Mouse (Mus musculus) lung, embryonic 15.5 days (tissue): ENCODE data around the gene Exoc4. TPM values are rescaled to one million over a fixed set of nuclear protein-coding genes. Genes with fewer than 3 reads are reported as not detected.

Experiments
- ATAC-seq: fragments of 200-750 bp; cut with Nextera tagmentation; 2 replicates; pipeline ENCODE4 v1.8.0; 2017; ENCODE audit warnings: moderate number of reproducible peaks, borderline replicate concordance; ENCODE audit not compliant: low FRiP score, low TSS enrichment; ENCODE audit errors: extremely low read depth
- H3K27ac ChIP-seq: fragments of 300-500 bp; sonication (generic); 2 replicates; pipeline ENCODE4 v1.5.1; 2015; ENCODE audit warnings: moderate library complexity, mild to moderate bottlenecking, inconsistent platforms
- H3K27me3 ChIP-seq: fragments of 300-500 bp; sonication (generic); 2 replicates; pipeline ENCODE4 v1.6.1; 2015; ENCODE audit warnings: inconsistent platforms
- H3K36me3 ChIP-seq: fragments of 300-500 bp; sonication (generic); 2 replicates; pipeline ENCODE4 v1.6.1; 2015; ENCODE audit warnings: inconsistent platforms
- H3K4me1 ChIP-seq: fragments of 300-500 bp; sonication (generic); 2 replicates; pipeline ENCODE4 v1.6.1; 2015; ENCODE audit warnings: inconsistent platforms
- H3K4me2 ChIP-seq: fragments of 300-500 bp; sonication (generic); 2 replicates; pipeline ENCODE4 v1.6.1; 2015; ENCODE audit warnings: inconsistent platforms, mild to moderate bottlenecking, moderate library complexity
- H3K4me3 ChIP-seq: fragments of 300-500 bp; sonication (generic); 2 replicates; pipeline ENCODE4 v1.5.1; 2015; ENCODE audit warnings: mild to moderate bottlenecking, inconsistent platforms
- H3K9ac ChIP-seq: fragments of 300-500 bp; sonication (generic); 2 replicates; pipeline ENCODE4 v1.6.1; 2015; ENCODE audit warnings: inconsistent platforms
- H3K9me3 ChIP-seq: fragments of 300-500 bp; sonication (generic); 2 replicates; pipeline ENCODE4 v1.6.1; 2016; ENCODE audit warnings: inconsistent platforms
- WGBS: fragments of 180-500 bp; shearing (Covaris S2); methylation state at CpG from one replicate; pipeline ENCODE4 v1.1.7; 2015; 5-methylcytosine and 5-hydroxymethylcytosine counted together
- polyA plus RNA-seq: library from polyadenylated mRNA; unstranded; fragments of >200 nt; fragmentation: Nextera tagmentation; extraction: Ambion mirVana; gene quantifications from 2 replicates; pipeline ENCODE4 v1.2.1, GENCODE M21; 2015

Exoc4 gene
- polyA plus RNA-seq, 1 experiment from 2014 or later, result 40.8 TPM

DNA sequence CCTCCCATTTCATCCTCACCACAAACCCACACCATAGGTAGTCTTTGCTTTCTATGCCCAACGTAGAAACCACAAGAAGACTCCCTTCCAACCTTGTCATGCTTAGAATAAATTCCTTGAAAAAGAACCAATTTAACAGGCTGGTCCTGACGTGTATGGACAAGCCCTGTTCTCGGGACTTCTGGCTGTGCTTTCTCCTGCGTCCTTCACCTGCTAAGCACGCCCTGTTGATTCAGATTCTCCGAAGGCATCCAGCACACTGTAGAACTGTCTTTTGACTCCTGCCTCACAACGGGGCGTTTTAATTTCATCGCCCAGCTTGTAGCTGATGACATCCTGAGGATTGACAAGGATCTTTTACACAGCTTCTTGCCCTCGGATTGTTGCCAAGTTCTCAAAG is 727.7 kb downstream of the Exoc4 start:
- Histone ChIP-seq H3K27me3 (no peaks in the 10 kb centered on the region), H3K36me3 (no peaks in the 10 kb centered on the region), H3K9me3 (no peaks in the 10 kb centered on the region), H3K27ac (no peak overlapping the region), H3K4me1 (no peaks in the 10 kb centered on the region), H3K4me3 (no peak overlapping the region), H3K9ac (no peak overlapping the region), H3K4me2 (no peak overlapping the region)
- 80% methylated on average over 10 of the region's 10 CpGs for WGBS
- no peak for ATAC-seq

DNA sequence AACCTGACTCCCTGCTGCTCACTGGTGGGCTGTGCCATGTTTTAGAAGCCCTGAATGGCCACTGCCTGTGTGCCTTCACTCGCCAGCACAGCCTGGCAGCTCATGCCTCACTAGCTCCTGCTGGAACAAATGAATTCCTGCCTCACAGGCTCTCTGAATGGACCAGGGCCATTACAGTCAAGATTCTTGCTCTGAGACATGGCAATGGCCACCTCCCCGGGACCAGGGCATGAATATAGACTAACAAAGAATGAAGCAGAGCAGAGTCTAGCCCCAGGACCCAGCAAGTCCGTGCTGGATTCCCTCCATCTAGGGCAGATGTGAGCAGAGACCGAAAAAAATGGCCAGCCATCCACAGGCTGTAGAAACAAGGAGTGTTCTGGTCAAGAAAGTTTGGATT is 728.6 kb downstream of the Exoc4 start:
- Histone ChIP-seq H3K27me3 (no peaks in the 10 kb centered on the region), H3K9me3 (no peaks in the 10 kb centered on the region), H3K4me2 (no peak overlapping the region), H3K9ac (no peak overlapping the region), H3K4me3 (no peak overlapping the region), H3K27ac (no peak overlapping the region), H3K4me1 (no peaks in the 10 kb centered on the region), H3K36me3 (no peaks in the 10 kb centered on the region)
- no peak for ATAC-seq
- WGBS, result 78% methylated on average over 4 of the region's 4 CpGs

DNA sequence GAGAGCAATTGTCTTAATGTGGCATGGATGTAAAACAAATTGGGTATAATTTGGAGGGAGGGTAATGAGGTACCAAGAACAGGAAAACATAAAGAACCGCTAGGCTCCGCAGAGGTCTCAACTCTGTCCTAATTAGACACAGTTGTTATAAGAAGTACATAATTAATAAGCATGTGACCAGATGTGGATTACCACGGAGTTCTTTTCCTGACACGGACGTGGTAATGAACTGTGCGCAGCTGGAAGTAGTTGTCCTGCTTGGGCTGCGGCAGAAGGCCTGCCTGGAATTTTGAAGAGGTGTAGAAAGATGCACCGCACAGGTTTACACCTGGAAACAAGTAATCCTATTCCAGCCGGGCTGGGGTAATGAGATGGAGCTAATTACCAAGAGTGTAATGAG is 729.0 kb downstream of the Exoc4 start:
- Histone ChIP-seq H3K9ac (no peak overlapping the region), H3K4me3 (no peak overlapping the region), H3K9me3 (no peaks in the 10 kb centered on the region), H3K4me2 (no peak overlapping the region), H3K27ac (no peak overlapping the region), H3K27me3 (no peaks in the 10 kb centered on the region), H3K4me1 (no peaks in the 10 kb centered on the region), H3K36me3 (no peaks in the 10 kb centered on the region)
- 72% methylated on average over 9 of the region's 9 CpGs for WGBS
- no peak for ATAC-seq

DNA sequence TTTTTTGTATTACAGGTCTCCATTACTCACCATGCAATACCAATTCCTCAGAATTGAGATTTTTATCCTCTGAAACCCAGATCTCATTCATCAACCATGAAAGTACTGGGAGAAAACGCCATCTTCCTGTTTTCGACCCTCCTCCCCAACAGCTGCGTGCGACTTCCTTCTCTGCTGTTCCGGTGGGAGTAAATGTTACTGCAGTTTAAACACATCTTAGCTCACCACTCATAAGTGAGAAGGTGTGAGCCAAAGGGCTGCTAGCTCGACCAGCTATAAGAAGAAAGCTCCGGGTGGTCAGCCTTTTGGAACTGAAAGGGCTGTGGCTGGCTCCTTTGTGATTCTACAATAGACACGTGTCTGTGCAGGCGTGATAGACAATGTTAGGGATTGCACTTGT is 733.8 kb downstream of the Exoc4 start:
- no peak for ATAC-seq
- H3K4me2 ChIP-seq, result no peak overlapping the region
- no peak overlapping the region for H3K4me3 ChIP-seq
- H3K27me3 ChIP-seq, result no peaks in the 10 kb centered on the region
- no peak overlapping the region for H3K27ac ChIP-seq
- H3K36me3 ChIP-seq, result no peaks in the 10 kb centered on the region
- no peaks in the 10 kb centered on the region for H3K9me3 ChIP-seq
- no peak overlapping the region for H3K9ac ChIP-seq
- H3K4me1 ChIP-seq, result no peaks in the 10 kb centered on the region
- 61% methylated on average over 9 of the region's 9 CpGs for WGBS

DNA sequence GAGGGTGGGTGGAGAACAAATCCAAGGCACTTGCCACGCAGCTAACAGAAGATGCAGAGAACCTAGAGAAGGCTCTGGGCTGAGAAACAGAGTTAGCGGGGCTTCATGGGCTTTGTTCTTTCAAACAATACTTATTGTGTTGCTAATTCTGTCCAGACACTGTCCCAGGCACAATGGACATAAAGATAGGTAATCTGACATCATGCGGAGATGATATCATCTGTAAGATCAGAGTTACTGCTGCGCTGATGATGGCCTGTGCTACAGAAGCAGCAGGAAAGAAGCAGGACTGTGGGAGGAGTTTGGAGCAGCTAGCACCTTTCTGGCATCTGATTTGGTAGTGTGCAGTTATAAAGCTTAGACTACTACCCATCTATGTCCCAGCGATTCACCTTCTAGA is 738.2 kb downstream of the Exoc4 start:
- 75% methylated on average over 5 of the region's 5 CpGs for WGBS
- no peak overlapping the region for H3K27ac ChIP-seq
- H3K4me1 ChIP-seq, result no peaks in the 10 kb centered on the region
- no peak overlapping the region for H3K4me2 ChIP-seq
- no peaks in the 10 kb centered on the region for H3K9me3 ChIP-seq
- no peak overlapping the region for H3K9ac ChIP-seq
- no peak overlapping the region for H3K4me3 ChIP-seq
- no peaks in the 10 kb centered on the region for H3K27me3 ChIP-seq
- H3K36me3 ChIP-seq, result no peaks in the 10 kb centered on the region
- ATAC-seq, result no peak

DNA sequence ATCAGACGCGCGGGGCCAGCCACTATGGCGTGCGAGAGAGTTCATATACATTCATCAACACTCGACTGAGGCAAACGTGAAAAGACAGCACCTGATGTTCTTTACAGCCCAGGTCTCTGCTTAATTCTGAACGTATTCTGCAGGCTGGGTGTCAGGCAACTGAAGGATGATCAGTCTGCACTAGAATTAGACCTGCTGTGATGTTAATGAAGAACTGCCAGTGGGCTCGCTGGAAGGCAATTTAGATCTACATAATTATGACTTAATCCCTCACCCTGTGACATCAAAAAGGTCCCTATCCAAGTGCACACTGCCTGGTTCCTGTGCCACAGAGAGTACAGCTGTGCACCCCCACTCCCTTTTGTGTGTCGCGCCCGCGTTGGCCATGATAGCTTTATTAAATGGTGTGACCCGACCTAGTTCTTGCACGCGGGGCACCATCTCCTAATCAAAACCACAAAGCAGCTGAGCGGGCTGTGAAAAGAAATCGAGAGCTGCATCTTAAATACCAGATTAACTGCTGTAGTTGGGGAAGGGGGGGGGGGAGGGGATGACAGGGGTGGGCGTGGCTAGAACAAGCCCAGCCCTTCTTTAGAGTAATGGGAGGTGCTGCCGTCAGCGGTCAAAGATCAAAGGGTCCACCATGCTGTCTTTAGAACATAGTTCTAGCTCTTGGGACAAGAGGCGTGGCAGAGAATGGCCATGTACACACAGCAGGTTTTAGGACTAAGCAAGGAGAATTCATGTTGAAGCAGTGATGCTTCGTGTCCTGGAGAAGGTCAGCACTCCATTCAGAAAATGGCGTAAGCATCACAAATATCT is 743.5 kb downstream of the Exoc4 start:
- ATAC-seq, result no peak
- 56% methylated on average over 24 of the region's 24 CpGs for WGBS
- Histone ChIP-seq H3K27me3 (no peaks in the 10 kb centered on the region), H3K9ac (no peak overlapping the region), H3K36me3 (no peaks in the 10 kb centered on the region), H3K9me3 (no peaks in the 10 kb centered on the region), H3K4me1 (no peaks in the 10 kb centered on the region), H3K4me2 (no peak overlapping the region), H3K4me3 (no peak overlapping the region), H3K27ac (no peak overlapping the region)

DNA sequence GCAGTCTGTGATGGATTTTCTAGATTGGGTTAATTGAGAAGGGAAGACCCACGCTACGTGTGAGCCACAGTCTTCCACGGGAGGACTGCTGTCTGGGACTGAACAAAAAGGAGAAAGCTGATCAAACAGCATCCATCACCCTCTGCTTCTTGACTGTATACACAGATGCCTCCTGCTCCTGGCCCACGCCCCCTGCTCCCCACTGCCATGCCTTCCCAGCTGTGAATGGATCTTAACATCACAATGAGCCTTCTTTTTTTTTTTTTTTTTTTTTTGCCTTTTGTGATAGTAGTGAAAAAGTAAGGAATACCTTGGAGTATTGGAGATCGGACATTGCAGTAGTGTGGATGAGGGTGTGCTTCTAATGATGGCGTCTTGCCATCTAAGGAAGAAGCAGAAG is 745.0 kb downstream of the Exoc4 start:
- Histone ChIP-seq H3K36me3 (no peaks in the 10 kb centered on the region), H3K4me2 (no peak overlapping the region), H3K4me3 (no peak overlapping the region), H3K9me3 (no peaks in the 10 kb centered on the region), H3K27me3 (no peaks in the 10 kb centered on the region), H3K9ac (no peak overlapping the region), H3K27ac (no peak overlapping the region), H3K4me1 (no peaks in the 10 kb centered on the region)
- no peak for ATAC-seq
- 49% methylated on average over 6 of the region's 6 CpGs for WGBS

DNA sequence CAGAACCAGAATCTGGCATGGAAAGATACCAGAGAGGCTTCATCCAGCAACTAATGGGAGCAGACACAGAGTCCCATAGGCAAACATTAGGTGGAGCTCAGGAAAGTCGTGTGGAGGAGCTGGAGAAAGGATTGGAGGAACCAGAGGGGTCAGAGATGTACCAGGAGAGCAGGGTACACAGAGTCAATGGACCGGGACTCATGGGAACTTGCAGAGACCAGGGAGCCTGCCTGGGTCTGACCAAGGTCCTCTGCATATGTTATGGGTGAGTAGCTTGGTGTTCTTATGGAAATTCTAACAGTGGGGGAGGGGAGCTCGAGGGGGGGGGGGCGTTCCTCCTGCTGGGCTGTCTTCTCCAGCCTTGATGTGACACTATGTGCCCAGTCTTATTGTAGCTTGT is 749.7 kb downstream of the Exoc4 start:
- H3K27ac ChIP-seq, result no peak overlapping the region
- H3K4me1 ChIP-seq, result no peaks in the 10 kb centered on the region
- H3K4me3 ChIP-seq, result no peak overlapping the region
- 37% methylated on average over 4 of the region's 4 CpGs for WGBS
- H3K4me2 ChIP-seq, result no peak overlapping the region
- H3K9me3 ChIP-seq, result no peaks in the 10 kb centered on the region
- H3K36me3 ChIP-seq, result no peaks in the 10 kb centered on the region
- ATAC-seq, result no peak
- H3K27me3 ChIP-seq, result no peaks in the 10 kb centered on the region
- no peak overlapping the region for H3K9ac ChIP-seq

DNA sequence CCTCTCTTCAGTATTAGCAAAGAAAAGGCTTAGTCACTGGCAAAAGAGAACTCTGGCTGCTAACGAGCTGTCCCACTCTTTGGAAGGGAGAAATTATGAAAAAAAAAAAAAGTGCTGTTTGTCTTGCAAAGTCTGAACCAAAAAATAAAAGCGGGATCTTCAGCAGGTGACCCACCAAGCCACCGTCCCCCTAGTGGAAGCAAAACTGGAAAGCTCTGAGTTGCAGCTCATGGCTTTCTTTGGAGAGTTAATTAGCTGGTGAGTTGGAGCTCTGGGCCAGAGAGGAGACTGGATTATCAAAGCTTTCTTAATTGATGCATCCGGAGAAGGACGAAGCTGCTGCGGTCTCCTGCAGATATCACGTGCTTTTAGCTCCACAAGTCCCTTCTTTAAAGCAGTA is 750.6 kb downstream of the Exoc4 start:
- H3K9me3 ChIP-seq, result no peaks in the 10 kb centered on the region
- no peak for ATAC-seq
- 32% methylated on average over 7 of the region's 7 CpGs for WGBS

DNA sequence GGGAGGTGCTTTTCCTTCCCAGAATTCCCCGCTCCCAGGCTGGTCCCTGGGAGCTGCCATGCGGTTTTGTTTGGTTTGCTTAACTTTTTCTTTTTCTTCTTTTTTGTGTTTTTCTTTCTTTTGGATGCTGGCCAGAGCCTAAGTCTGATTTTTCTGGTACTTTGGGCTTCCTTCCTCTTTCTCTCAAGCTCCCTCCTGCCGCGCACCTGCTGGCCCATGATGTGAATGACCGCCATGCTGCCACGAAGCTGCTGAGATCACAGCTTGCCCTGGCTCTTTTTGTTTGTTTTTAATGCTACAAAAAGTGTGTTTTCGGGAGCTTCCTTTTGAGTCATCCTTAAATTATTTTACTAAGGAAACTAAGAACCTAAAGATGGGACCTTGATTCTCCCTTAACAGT is 751.8 kb downstream of the Exoc4 start:
- Histone ChIP-seq H3K4me2 (no peak overlapping the region), H3K27me3 (no peaks in the 10 kb centered on the region), H3K9me3 (no peaks in the 10 kb centered on the region), H3K4me1 (no peaks in the 10 kb centered on the region), H3K9ac (no peak overlapping the region), H3K27ac (no peak overlapping the region), H3K36me3 (no peaks in the 10 kb centered on the region), H3K4me3 (no peak overlapping the region)
- ATAC-seq, result no peak
- WGBS, result 81% methylated on average over 7 of the region's 7 CpGs

More for the DNA sequence above, 750.6 kb downstream of the Exoc4 start:
- H3K36me3 ChIP-seq, result no peaks in the 10 kb centered on the region
- H3K27me3 ChIP-seq, result no peaks in the 10 kb centered on the region
- H3K4me1 ChIP-seq, result no peaks in the 10 kb centered on the region
- no peak overlapping the region for H3K27ac ChIP-seq
- no peak overlapping the region for H3K9ac ChIP-seq
- H3K4me3 ChIP-seq, result no peak overlapping the region
- no peak overlapping the region for H3K4me2 ChIP-seq

DNA sequence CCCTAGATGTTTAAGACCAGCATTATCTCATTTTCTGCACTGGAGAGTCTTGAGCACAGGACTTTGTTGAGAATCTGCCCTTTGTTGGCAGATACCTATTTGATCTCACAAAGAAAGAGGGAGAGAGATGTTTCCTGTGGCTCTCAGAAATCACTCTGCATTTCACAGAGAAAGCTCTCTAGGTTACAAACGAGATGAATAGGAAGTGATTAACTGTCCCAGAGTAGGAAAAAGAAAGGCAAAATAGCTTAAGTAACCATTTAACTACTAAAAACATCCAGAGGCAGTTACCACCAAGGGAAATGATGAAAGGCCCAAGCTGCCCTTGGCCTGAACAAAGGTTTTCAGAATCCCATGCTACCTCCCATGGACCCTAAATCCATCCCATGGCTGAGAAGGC is 754.1 kb downstream of the Exoc4 start:
- no peak overlapping the region for H3K4me3 ChIP-seq
- no peaks in the 10 kb centered on the region for H3K9me3 ChIP-seq
- H3K36me3 ChIP-seq, result no peaks in the 10 kb centered on the region
- H3K27ac ChIP-seq, result no peak overlapping the region
- H3K27me3 ChIP-seq, result no peaks in the 10 kb centered on the region
- H3K9ac ChIP-seq, result no peak overlapping the region
- 19% methylated on average over 1 of the region's 1 CpGs for WGBS
- H3K4me1 ChIP-seq, result no peaks in the 10 kb centered on the region
- no peak overlapping the region for H3K4me2 ChIP-seq
- ATAC-seq, result no peak

DNA sequence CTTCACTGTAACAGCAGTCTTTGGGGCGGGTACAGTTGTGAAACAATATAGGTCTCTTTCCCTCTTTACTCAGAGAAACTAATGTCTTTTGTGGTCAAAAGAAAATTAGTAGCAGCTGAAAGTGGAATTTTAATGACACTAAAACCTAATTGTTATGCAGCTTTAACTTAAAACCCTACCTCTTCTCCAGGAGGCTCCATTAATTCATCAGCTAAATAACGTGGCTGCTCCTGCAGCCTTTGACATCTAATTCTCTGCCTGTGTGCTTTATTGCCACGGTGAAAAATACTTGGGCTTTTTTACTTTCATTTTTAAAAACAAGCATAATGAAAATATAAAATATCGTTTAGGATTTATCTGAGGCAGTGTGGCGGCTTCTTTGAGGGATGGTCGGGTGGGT is 764.6 kb downstream of the Exoc4 start:
- Histone ChIP-seq H3K27ac (no peak overlapping the region), H3K9me3 (no peaks in the 10 kb centered on the region), H3K9ac (no peak overlapping the region), H3K4me2 (no peak overlapping the region), H3K27me3 (no peaks in the 10 kb centered on the region), H3K4me1 (no peaks in the 10 kb centered on the region), H3K4me3 (no peak overlapping the region), H3K36me3 (no peaks in the 10 kb centered on the region)
- no peak for ATAC-seq
- 74% methylated on average over 6 of the region's 6 CpGs for WGBS
